Mouse (Mus musculus) small intestine, adult 2 months (tissue): ENCODE data around the gene Gadd45a.

Experiments used
- CTCF ChIP-seq: fragments of 200-500 bp; IDR thresholded peaks from 2 replicates; pipeline ENCODE4 v1.5.1; 2012; ENCODE audit warnings: low read depth, mild to moderate bottlenecking, control low read depth, inconsistent platforms, low read length, moderate library complexity, mixed read lengths; ENCODE audit not compliant: insufficient replicate concordance, insufficient read length; ENCODE audit errors: extremely low read depth
- POLR2A ChIP-seq: fragments of 200-500 bp; IDR thresholded peaks from 2 replicates; pipeline ENCODE4 v1.6.1; 2012; ENCODE audit warnings: low read depth, mild to moderate bottlenecking, control low read depth, inconsistent platforms, low read length, moderate library complexity

GRCm38 (mm10) chr6:67049695-67050038 lies 12.4 kb upstream of the Gadd45a start:
- TF ChIP-seq CTCF (no peak), POLR2A (no peak)
